Mouse (Mus musculus): ENCODE measurements around the gene Nipal1.
A peak's percentile ranks its signal among the peaks of the same experiment; 100 is the strongest.

Gene Nipal1

GRCm38 (mm10) chr5:72665281-72665680 is 17.7 kb downstream of the Nipal1 start:
- peak; percentile 21 for DNase-seq (ENCODE audit: low spot score)

- no peak for DNase-seq (ENCODE audit: low spot score)
Measured at GRCm38 (mm10) chr5:72666428-72666827, 18.8 kb downstream of the Nipal1 start.

GRCm38 (mm10) chr5:72668351-72668750 is 20.8 kb downstream of the Nipal1 start:
- DNase-seq (ENCODE audit: low spot score), result no peak

GRCm38 (mm10) chr5:72671017-72671699 is 23.6 kb downstream of the Nipal1 start:
- DNase-seq (ENCODE audit: low spot score), result no peak

GRCm38 (mm10) chr5:72674994-72675542 is 27.5 kb downstream of the Nipal1 start:
- no peak for DNase-seq (ENCODE audit: low spot score)

GRCm38 (mm10) chr5:72681451-72681850 is 33.9 kb downstream of the Nipal1 start:
- no peak for DNase-seq (ENCODE audit: low spot score)

GRCm38 (mm10) chr5:72689556-72689955 is 42.0 kb downstream of the Nipal1 start:
- DNase-seq (ENCODE audit: low spot score), result no peak

GRCm38 (mm10) chr5:72690516-72690915 is 42.9 kb downstream of the Nipal1 start:
- DNase-seq (ENCODE audit: low spot score), result no peak

DNA sequence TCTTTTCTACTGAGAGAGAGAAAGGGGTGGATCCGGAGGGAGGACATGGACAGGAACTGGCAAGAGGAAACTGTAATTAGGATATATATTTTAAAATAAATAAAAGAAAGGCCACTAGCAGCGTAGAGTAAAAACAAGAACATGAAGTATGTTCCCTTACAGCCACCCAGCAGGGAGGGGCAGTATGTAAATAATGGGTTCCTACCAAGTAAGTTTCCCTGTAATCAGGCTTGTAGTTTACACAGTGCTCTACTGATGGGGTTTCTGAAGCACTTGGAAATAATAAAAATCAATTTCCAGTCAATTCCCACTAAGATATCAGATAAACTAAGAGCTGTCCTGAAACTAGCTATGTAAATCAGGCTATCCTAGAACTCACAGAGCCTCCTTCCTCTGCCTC is 47.1 kb downstream of the Nipal1 start:
- no peak for DNase-seq (ENCODE audit: low spot score)

DNA sequence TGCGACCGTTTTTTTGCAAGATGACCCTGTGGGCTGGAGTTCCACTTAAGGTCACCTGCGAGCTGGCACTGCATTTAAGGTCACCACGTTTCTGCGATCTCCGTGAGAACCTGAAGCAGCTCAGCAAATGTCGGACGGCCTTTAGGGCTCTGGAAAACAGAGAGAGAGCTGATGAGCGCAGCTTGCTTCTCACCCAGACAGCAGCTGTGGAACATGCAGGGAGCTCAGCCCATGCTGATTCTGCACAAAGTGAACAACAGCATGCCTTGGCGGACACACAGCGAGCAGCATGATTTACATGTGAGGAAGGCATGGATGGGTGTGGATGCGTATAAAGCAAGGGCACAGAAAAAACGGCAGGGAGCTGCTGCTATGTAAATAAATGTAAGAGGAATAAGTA is 48.9 kb downstream of the Nipal1 start:
- DNase-seq (ENCODE audit: low spot score), result no peak

GRCm38 (mm10) chr5:72698343-72698742 is 50.7 kb downstream of the Nipal1 start:
- no peak for DNase-seq (ENCODE audit: low spot score)

GRCm38 (mm10) chr5:72698818-72699499 is 51.4 kb downstream of the Nipal1 start:
- no peak for DNase-seq (ENCODE audit: low spot score)

DNA sequence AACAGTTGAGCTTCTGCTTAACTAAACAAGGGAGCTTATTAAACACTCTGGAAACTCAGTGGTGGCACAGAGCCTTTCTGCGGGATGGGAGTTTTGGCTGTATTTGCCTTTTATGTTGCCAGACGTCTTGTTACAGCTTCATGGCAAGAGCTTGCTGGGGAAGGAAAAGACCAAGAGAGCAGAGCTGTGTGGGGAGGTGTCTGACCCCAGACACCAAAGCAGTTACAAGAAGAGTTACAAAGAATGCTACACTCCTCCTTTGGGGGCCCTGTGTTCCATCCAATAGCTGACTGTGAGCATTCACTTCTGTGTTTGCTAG is 51.9 kb downstream of the Nipal1 start:
- no peak for DNase-seq (ENCODE audit: low spot score)

DNA sequence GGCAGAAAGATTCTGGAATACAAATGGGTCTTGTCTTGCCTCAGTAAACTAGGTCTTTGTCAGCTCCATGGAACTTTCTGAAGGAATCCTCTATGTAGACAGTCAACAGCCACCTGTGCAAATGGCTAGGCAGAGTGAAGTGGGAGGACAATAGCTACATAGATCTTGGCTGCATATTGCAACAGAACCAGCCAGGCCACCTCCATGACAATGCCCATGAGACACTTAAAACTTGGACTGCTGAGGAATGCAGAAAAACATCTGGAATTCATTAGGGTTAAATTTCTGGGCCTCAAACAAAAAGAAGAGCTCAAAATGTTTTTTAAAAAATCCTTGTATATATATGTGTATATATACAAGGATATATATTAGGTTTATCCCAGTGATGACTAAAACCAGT is 54.6 kb downstream of the Nipal1 start:
- DNase-seq (ENCODE audit: low spot score), result no peak

DNA sequence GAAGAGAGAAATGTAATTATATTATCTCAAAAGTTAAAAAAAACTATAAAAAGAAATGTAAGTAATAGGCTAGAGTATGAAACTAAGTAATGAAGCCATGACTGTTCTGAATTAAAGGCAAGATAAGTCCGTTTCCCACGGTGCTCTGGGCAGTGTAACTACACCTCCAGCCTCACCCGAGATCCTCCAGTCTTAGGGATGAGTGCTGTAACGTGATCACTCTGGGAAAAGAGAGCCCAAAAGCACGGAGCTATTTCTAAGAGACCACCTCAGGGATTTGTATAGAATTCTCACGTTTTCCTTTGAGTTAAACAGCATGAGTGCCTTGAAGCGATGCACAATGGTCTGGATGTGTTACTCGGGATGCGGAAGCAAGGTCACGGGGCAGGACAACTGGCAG is 58.5 kb downstream of the Nipal1 start:
- DNase-seq (ENCODE audit: low spot score), result no peak

DNA sequence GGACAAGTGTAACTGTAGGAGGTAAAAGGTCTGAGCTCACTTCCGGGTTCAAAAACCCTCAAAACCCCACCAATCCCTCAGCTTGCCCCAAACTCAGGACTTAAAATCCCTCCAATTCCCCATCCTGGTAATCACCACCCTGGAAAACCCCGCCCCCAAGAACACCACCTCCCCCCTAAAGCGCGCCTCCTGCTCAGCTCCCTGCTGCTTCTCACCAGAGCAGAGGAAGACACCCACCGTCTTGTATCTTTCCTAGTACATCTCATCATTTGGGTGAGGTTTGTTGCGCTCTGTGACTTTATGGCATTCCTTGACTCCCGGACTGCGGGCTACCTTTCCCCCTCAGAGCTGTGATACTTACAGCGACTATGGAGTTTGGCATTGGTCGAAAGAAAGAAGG is 59.1 kb downstream of the Nipal1 start:
- no peak for DNase-seq (ENCODE audit: low spot score)

DNA sequence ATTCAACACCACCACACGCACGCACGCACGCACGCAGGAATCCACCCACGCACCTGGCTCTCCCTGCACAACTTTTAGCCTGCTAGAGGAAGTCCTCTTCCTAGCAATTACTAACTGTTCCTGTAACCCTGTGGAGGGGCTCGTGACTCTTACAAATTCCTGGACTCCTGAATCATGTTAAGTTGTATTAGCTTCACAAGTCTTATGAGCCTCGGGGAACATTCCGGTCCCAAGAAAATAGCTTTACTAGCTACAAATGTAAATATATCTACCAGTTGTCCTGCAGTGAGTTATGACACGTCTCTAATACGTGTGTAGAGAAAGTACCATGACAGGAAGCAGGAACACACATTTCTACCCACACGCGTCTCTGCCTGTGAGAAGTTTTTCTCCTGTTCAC is 61.9 kb downstream of the Nipal1 start:
- no peak for DNase-seq (ENCODE audit: low spot score)

DNA sequence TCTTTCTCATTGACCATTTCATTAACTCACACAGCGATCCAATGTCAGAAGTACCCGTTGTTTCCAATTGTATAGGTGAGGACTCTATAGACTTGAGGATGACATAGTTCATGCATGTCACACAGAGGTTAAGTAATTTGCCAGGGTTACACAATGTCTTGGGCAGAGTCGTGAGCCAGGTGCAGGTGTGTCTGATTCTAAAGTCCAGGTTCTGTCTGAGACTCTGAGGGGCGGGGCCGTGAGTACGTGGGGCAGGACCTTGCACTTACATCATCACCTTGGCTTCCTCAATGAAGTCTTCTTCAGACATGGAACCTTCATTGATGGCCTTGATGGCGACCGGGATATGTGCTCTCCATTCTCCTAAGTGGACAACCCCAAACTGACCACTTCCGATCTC is 62.4 kb downstream of the Nipal1 start:
- DNase-seq (ENCODE audit: low spot score), result no peak

- DNase-seq (ENCODE audit: low spot score), result no peak
Measured at GRCm38 (mm10) chr5:72710572-72711278, 63.1 kb downstream of the Nipal1 start.

DNA sequence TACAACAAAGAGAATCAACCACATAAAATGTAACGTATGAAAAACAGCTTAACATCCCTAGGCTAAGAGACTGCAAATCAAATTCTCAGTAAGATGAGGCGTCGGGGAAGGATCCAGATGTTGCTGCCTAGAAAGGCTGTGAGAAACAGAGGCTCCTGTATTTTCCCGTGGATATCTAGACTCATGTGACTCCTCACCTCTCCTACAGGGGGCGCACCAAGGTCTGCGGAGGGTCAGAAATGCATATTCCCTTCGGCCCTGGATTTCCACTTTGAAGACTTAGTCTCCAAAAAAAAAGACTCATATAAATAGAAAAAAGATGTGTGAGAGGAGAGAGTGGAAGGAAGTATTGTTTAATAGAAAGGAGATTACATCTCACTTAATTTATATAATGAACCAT is 73.0 kb downstream of the Nipal1 start:
- DNase-seq (ENCODE audit: low spot score), result no peak

Measured in urinary bladder, postnatal 10 days (tissue).